Mouse (Mus musculus) adrenal gland, adult 10 weeks (tissue): ENCODE measurements around the gene Olfr1179. TPM values are rescaled to one million over a fixed set of nuclear protein-coding genes. Genes with fewer than 3 reads are reported as not detected.

ENCODE experiments used
- polyA plus RNA-seq: library from polyadenylated mRNA; stranded (reverse); fragments of 350-450 nt; fragmentation: Illumina TruSeq; extraction: RNeasy Lipid Tissue Mini Kit (QIAGEN cat#74804); gene quantifications from one replicate; pipeline ENCODE4 v1.2.3, GENCODE M21; 2014; ENCODE audit warnings: low read depth, low replicate concordance

Gene Olfr1179
- polyA plus RNA-seq: not detected

DNA sequence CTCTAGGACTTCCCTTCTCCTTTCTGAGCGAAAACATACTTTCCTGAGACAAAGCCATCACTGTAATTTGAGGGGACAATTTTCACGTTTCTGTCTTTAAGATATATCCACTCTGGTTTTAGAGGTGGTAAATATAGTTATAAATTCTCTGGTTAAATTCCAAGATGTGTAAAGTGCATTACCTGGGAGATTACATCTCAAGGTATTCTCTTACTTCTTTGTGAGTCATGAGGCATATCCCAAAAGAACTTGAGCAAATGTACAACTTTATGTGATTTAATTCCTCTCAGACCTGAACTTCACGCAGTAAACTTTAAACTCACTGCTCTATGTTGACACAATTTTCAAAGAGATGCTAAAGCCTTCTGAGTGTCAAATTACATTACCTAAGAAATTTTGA is at the start of gene Olfr1179:
Olfr1179 (minus strand) TSS at position 101 of the 400 bp plus-strand sequence.

GRCm38 (mm10) chr2:88454567-88454966 is 48.3 kb upstream of the Olfr1179 start, which contains the start of gene Olfr1183:
Gene Olfr1183, plus strand, starts transcription at chr2:88454867.

GRCm38 (mm10) chr2:88449031-88449430 is 42.8 kb upstream of the Olfr1179 start, which contains the start of gene Gm13757:
Gene Gm13757, minus strand, starts transcription at chr2:88449131.

DNA sequence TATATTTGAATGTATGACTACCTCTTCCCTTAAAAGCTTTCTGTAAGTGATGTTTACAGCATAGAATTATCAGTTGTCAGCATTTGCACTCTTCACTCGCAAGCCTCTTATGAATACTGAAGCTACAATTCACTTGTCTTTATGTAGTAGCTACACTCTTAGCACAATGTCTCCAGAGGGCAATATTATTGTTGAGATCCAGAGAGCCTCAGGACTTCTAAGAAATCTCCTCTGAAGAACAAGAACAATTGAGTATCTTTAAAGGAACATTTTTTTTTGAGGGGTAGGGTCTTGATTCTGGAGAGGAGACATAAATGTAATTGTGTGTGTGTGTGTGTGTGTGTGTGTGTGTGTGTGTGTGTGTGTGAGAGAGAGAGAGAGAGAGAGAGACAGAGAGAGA is 19.8 kb upstream of the Olfr1179 start, which contains the start of gene Olfr1181:
Olfr1181 (minus strand) TSS at position 101 of the 400 bp plus-strand sequence.

GRCm38 (mm10) chr2:88419051-88419450 is 12.8 kb upstream of the Olfr1179 start, which contains the start of gene Olfr1180:
Gene Olfr1180, minus strand, starts transcription at chr2:88419151.

GRCm38 (mm10) chr2:88386762-88387161 is 19.5 kb downstream of the Olfr1179 start, which contains the start of gene Olfr1178:
Gene Olfr1178, plus strand, starts transcription at chr2:88387062.

Other genes with a start within 250 kb of the Olfr1179 start
- gene Olfr1168, start 224.6 kb downstream of the Olfr1179 start, polyA plus RNA-seq: not detected
- gene Olfr1170, start 178.1 kb downstream of the Olfr1179 start, polyA plus RNA-seq: not detected
- gene Olfr1173, start 126.6 kb downstream of the Olfr1179 start, polyA plus RNA-seq: not detected
- not detected for gene Olfr1174-ps, start 91.3 kb downstream of the Olfr1179 start, polyA plus RNA-seq
- gene Olfr1175-ps, start 79.2 kb downstream of the Olfr1179 start, polyA plus RNA-seq: not detected
- not detected for gene Olfr1176, start 69.7 kb downstream of the Olfr1179 start, polyA plus RNA-seq
- not detected for gene Olfr1177-ps, start 60.0 kb downstream of the Olfr1179 start, polyA plus RNA-seq
- gene Olfr1178, start 19.4 kb downstream of the Olfr1179 start, polyA plus RNA-seq: not detected
- not detected for gene Olfr1180, start 12.7 kb upstream of the Olfr1179 start, polyA plus RNA-seq
- gene Olfr1181, start 19.7 kb upstream of the Olfr1179 start, polyA plus RNA-seq: not detected
- not detected for gene Gm13757, start 42.7 kb upstream of the Olfr1179 start, polyA plus RNA-seq
- gene Olfr1183, start 48.4 kb upstream of the Olfr1179 start, polyA plus RNA-seq: not detected
- not detected for gene Olfr1184, start 77.1 kb upstream of the Olfr1179 start, polyA plus RNA-seq
- not detected for gene Olfr1185-ps1, start 86.9 kb upstream of the Olfr1179 start, polyA plus RNA-seq
- gene Olfr1186, start 112.1 kb upstream of the Olfr1179 start, polyA plus RNA-seq: not detected
- gene Olfr1188, start 150.5 kb upstream of the Olfr1179 start, polyA plus RNA-seq: not detected
- gene Olfr1189, start 180.0 kb upstream of the Olfr1179 start, polyA plus RNA-seq: not detected
- not detected for gene Olfr1191-ps1, start 234.1 kb upstream of the Olfr1179 start, polyA plus RNA-seq
- not detected for gene Olfr1192-ps1, start 242.1 kb upstream of the Olfr1179 start, polyA plus RNA-seq